Mouse (Mus musculus): ENCODE data around the gene 4930435E12Rik.

DNA sequence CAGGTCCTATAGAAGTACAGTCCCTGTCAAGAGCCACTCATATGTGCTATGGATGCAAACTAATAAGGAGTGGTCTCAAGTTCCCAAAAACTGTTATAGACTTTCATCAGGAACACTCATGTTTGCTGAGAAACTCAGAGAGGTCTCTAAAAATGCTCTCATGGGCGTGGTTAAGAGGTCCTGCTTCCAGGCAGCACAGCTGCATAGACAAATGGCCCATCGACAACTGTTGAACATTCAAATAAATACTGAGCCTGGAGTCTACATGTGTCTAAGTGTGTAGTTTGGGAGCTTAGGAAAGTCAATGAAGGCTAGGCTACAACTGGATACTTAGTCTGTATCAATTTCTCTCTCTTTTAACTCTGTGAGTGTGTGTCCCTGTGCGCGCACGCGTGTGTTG lies 57.4 kb downstream of the 4930435E12Rik start:
- TF ChIP-seq CTCF (IDR thresholded peaks at IDR 0.05) (no peak), EP300 (IDR thresholded peaks at IDR 0.05) (no peak)
